In the genomic region with DNA sequence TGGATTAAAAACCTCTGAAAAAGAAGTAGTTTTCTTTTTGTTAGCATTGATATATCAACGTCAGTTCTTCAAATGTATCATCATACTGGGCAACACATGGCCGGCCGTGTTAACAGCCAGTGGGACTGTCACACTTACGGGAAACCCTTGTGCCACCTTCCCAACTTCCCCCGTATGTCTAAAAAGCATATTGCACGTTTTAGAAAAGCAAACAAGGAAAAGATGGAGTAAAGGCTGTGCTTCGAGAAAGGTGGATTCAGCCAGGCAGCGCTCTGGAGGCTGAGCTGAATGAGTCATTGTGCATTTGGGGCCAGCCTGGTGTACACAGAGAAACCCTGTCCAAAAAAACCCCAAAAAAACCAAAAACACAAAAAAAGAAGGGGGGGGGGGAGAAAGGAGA, we compare ENCODE assay signal across 28 mouse cellular contexts.
"Had no signal": no experiment of that assay in that cellular context is flagged by ENCODE, and none has a peak within 500 bp of the region (broad histone marks: within the 10 kb centered on the region; RNA-seq: fewer than 3 reads in every experiment).

No protein-coding gene starts in this region.

- H3K4me1 ChIP-seq: embryonic facial prominence, embryonic 12.5 days; embryonic facial prominence, embryonic 13.5 days; embryonic facial prominence, embryonic 15.5 days; forebrain, embryonic 12.5 days; forebrain, embryonic 13.5 days; forebrain, embryonic 15.5 days had no signal

- H3K4me3 ChIP-seq: embryonic facial prominence, embryonic 10.5 days; embryonic facial prominence, embryonic 12.5 days; embryonic facial prominence, embryonic 13.5 days; embryonic facial prominence, embryonic 15.5 days; erythroblast, embryonic 14.5 days; forebrain, embryonic 12.5 days; forebrain, embryonic 13.5 days; forebrain, embryonic 15.5 days; gastrocnemius, adult 2 months; heart, adult 2 months had no signal

- H3K4me2 ChIP-seq: embryonic facial prominence, embryonic 12.5 days; embryonic facial prominence, embryonic 13.5 days; embryonic facial prominence, embryonic 15.5 days; forebrain, embryonic 12.5 days; forebrain, embryonic 13.5 days; forebrain, embryonic 15.5 days had no signal

- H3K27ac ChIP-seq: embryonic facial prominence, embryonic 10.5 days; embryonic facial prominence, embryonic 12.5 days; embryonic facial prominence, embryonic 13.5 days; embryonic facial prominence, embryonic 15.5 days; forebrain, embryonic 12.5 days; forebrain, embryonic 13.5 days; forebrain, embryonic 15.5 days; gastrocnemius, adult 2 months; heart, adult 2 months had no signal

- H3K9me3 ChIP-seq: embryonic facial prominence, embryonic 10.5 days; embryonic facial prominence, embryonic 12.5 days; embryonic facial prominence, embryonic 13.5 days; embryonic facial prominence, embryonic 15.5 days; forebrain, embryonic 13.5 days; forebrain, embryonic 15.5 days had no signal

- ATAC-seq: forebrain, embryonic 13.5 days; forebrain, embryonic 14.5 days; forebrain, embryonic 15.5 days; forebrain, embryonic 16.5 days; forebrain, postnatal 0 days had no signal

- H3K9ac ChIP-seq: embryonic facial prominence, embryonic 12.5 days; embryonic facial prominence, embryonic 13.5 days; embryonic facial prominence, embryonic 15.5 days; forebrain, embryonic 12.5 days; forebrain, embryonic 13.5 days; forebrain, embryonic 15.5 days; forebrain, postnatal 0 days had no signal

- H3K27me3 ChIP-seq: embryonic facial prominence, embryonic 12.5 days; embryonic facial prominence, embryonic 13.5 days; embryonic facial prominence, embryonic 15.5 days; forebrain, embryonic 12.5 days; forebrain, embryonic 13.5 days; forebrain, embryonic 15.5 days had no signal

- DNase-seq: cerebellum, adult 18-20 months; cerebellum, adult 2 months; cerebellum, adult 8-10 months; cerebellum, adult 9-10 months; cerebellum, adult 9-11 months; cerebellum, postnatal 10 days; cerebellum, postnatal 14 days; cerebellum, postnatal 25 days; cerebellum, postnatal 36 days; embryo, embryonic 11 days; forebrain, postnatal 0 days; gastrocnemius, adult 2 months; gastrocnemius, postnatal 10 days; gastrocnemius, postnatal 14 days; gastrocnemius, postnatal 25 days; gastrocnemius, postnatal 36 days; heart, adult 18-20 months; heart, adult 2 months had no signal

- H3K36me3 ChIP-seq: embryonic facial prominence, embryonic 10.5 days; embryonic facial prominence, embryonic 12.5 days; embryonic facial prominence, embryonic 13.5 days; embryonic facial prominence, embryonic 15.5 days; forebrain, embryonic 12.5 days; forebrain, embryonic 15.5 days had no signal
